Mouse (Mus musculus): ENCODE data around the gene Rhox3c. TPM values are rescaled to one million over a fixed set of nuclear protein-coding genes. Genes with fewer than 3 reads are reported as not detected.
"Not testable (repeated sequence)": the region's sequence is repeated elsewhere in the genome, so short reads cannot be mapped to it uniquely, and the experiment has no call there.

Gene Rhox3c
- polyA plus RNA-seq (2012; rRNA removed) = not detected in 2 replicates

- WGBS = 84% methylated on average over 3 of the region's 4 CpGs
- H3K27me3 ChIP-seq (ENCODE audit: control insufficient read depth, insufficient read depth, low read length); H3K36me3 ChIP-seq (ENCODE audit: control insufficient read depth, insufficient read depth, low read length); H3K4me3 ChIP-seq (ENCODE audit: low read depth, low read length); H3K27ac ChIP-seq (ENCODE audit: insufficient read depth, low read depth, low read length); H3K4me1 ChIP-seq (ENCODE audit: control insufficient read depth, insufficient read depth, insufficient read length, low read length): not testable (repeated sequence)
These were observed at the start of gene Rhox3c for GRCm38 (mm10) chrX:37458285-37458684. Gene Rhox3c, plus strand, starts transcription at chrX:37458585.

GRCm38 (mm10) chrX:37411767-37412166 is 46.6 kb upstream of the Rhox3c start, which contains the start of gene Rhox2b:
Gene Rhox2b, plus strand, starts transcription at chrX:37412067.
- H3K4me3 ChIP-seq (ENCODE audit: low read depth, low read length); H3K4me1 ChIP-seq (ENCODE audit: control insufficient read depth, insufficient read depth, insufficient read length, low read length); H3K36me3 ChIP-seq (ENCODE audit: control insufficient read depth, insufficient read depth, low read length); H3K27ac ChIP-seq (ENCODE audit: insufficient read depth, low read depth, low read length); H3K27me3 ChIP-seq (ENCODE audit: control insufficient read depth, insufficient read depth, low read length): not testable (repeated sequence)
- WGBS = no CpG with 5 or more reads among the region's 9 CpGs

GRCm38 (mm10) chrX:37432194-37432593 is 26.2 kb upstream of the Rhox3c start, which contains the start of gene Rhox4b:
Gene Rhox4b, plus strand, starts transcription at chrX:37432494.
- H3K4me1 ChIP-seq (ENCODE audit: control insufficient read depth, insufficient read depth, insufficient read length, low read length); H3K4me3 ChIP-seq (ENCODE audit: low read depth, low read length); H3K27ac ChIP-seq (ENCODE audit: insufficient read depth, low read depth, low read length); H3K36me3 ChIP-seq (ENCODE audit: control insufficient read depth, insufficient read depth, low read length); H3K27me3 ChIP-seq (ENCODE audit: control insufficient read depth, insufficient read depth, low read length): not testable (repeated sequence)
- WGBS = 81% methylated on average over 15 of the region's 15 CpGs

GRCm38 (mm10) chrX:37453380-37453779 is 5.0 kb upstream of the Rhox3c start, which contains the start of gene Rhox2c:
Gene Rhox2c, plus strand, starts transcription at chrX:37453680.
- H3K4me3 ChIP-seq (ENCODE audit: low read depth, low read length); H3K27ac ChIP-seq (ENCODE audit: insufficient read depth, low read depth, low read length); H3K27me3 ChIP-seq (ENCODE audit: control insufficient read depth, insufficient read depth, low read length); H3K36me3 ChIP-seq (ENCODE audit: control insufficient read depth, insufficient read depth, low read length); H3K4me1 ChIP-seq (ENCODE audit: control insufficient read depth, insufficient read depth, insufficient read length, low read length): not testable (repeated sequence)
- 90% methylated on average over 4 of the region's 10 CpGs for WGBS

GRCm38 (mm10) chrX:37480037-37480436 is 21.7 kb downstream of the Rhox3c start, which contains the start of gene Rhox4c:
Gene Rhox4c, plus strand, starts transcription at chrX:37480337.
- not testable (repeated sequence) for H3K36me3 ChIP-seq (ENCODE audit: control insufficient read depth, insufficient read depth, low read length); H3K27ac ChIP-seq (ENCODE audit: insufficient read depth, low read depth, low read length)

GRCm38 (mm10) chrX:37514059-37514458 is 55.7 kb downstream of the Rhox3c start, which contains the start of gene Rhox4d:
Gene Rhox4d, plus strand, starts transcription at chrX:37514359.
- not testable (repeated sequence) for H3K36me3 ChIP-seq (ENCODE audit: control insufficient read depth, insufficient read depth, low read length); H3K4me3 ChIP-seq (ENCODE audit: low read depth, low read length); H3K27ac ChIP-seq (ENCODE audit: insufficient read depth, low read depth, low read length); H3K4me1 ChIP-seq (ENCODE audit: control insufficient read depth, insufficient read depth, insufficient read length, low read length); H3K27me3 ChIP-seq (ENCODE audit: control insufficient read depth, insufficient read depth, low read length)
- WGBS = 90% methylated on average over 17 of the region's 18 CpGs

More at GRCm38 (mm10) chrX:37480037-37480436, 21.7 kb downstream of the Rhox3c start, which contains the start of gene Rhox4c:
- not testable (repeated sequence) for H3K27me3 ChIP-seq (ENCODE audit: control insufficient read depth, insufficient read depth, low read length); H3K4me1 ChIP-seq (ENCODE audit: control insufficient read depth, insufficient read depth, insufficient read length, low read length); H3K4me3 ChIP-seq (ENCODE audit: low read depth, low read length)
- 91% methylated on average over 14 of the region's 14 CpGs for WGBS

Other genes starting within 250 kb of the Rhox3c start
- gene Gm9, start 247.5 kb upstream of the Rhox3c start, polyA plus RNA-seq (2012; rRNA removed) = not detected in 2 replicates
- gene Rhox1, start 236.3 kb upstream of the Rhox3c start, polyA plus RNA-seq (2012; rRNA removed) = not detected in 2 replicates
- gene Rhox2a, start 213.6 kb upstream of the Rhox3c start, polyA plus RNA-seq (2012; rRNA removed) = not detected in 2 replicates
- not detected in 2 replicates for gene Rhox3a, start 208.7 kb upstream of the Rhox3c start, polyA plus RNA-seq (2012; rRNA removed)
- not detected in 2 replicates for gene Rhox4a, start 193.2 kb upstream of the Rhox3c start, polyA plus RNA-seq (2012; rRNA removed)
- gene Rhox3a2, start 78.6 kb upstream of the Rhox3c start, polyA plus RNA-seq (2012; rRNA removed) = not detected in 2 replicates
- gene Rhox4a2, start 67.7 kb upstream of the Rhox3c start, polyA plus RNA-seq (2012; rRNA removed) = not detected in 2 replicates
- not detected in 2 replicates for gene Rhox2b, start 46.5 kb upstream of the Rhox3c start, polyA plus RNA-seq (2012; rRNA removed)
- not detected in 2 replicates for gene Rhox4b, start 26.1 kb upstream of the Rhox3c start, polyA plus RNA-seq (2012; rRNA removed)
- gene Rhox2c, start 4.9 kb upstream of the Rhox3c start, polyA plus RNA-seq (2012; rRNA removed) = not detected in 2 replicates
- gene Rhox4c, start 21.8 kb downstream of the Rhox3c start, polyA plus RNA-seq (2012; rRNA removed) = not detected in 2 replicates
- gene Rhox2d, start 34.8 kb downstream of the Rhox3c start, polyA plus RNA-seq (2012; rRNA removed) = not detected in 2 replicates
- not detected in 2 replicates for gene Rhox4d, start 55.8 kb downstream of the Rhox3c start, polyA plus RNA-seq (2012; rRNA removed)
- not detected in 2 replicates for gene Rhox2e, start 71.9 kb downstream of the Rhox3c start, polyA plus RNA-seq (2012; rRNA removed)
- not detected in 2 replicates for gene Rhox3e, start 83.4 kb downstream of the Rhox3c start, polyA plus RNA-seq (2012; rRNA removed)
- gene Rhox4e, start 98.8 kb downstream of the Rhox3c start, polyA plus RNA-seq (2012; rRNA removed) = not detected in 2 replicates
- gene Rhox2f, start 112.8 kb downstream of the Rhox3c start, polyA plus RNA-seq (2012; rRNA removed) = not detected in 2 replicates
- gene Rhox3f, start 122.4 kb downstream of the Rhox3c start, polyA plus RNA-seq (2012; rRNA removed) = not detected in 2 replicates
- not detected in 2 replicates for gene Rhox4f, start 149.1 kb downstream of the Rhox3c start, polyA plus RNA-seq (2012; rRNA removed)
- gene Rhox3g, start 170.0 kb downstream of the Rhox3c start, polyA plus RNA-seq (2012; rRNA removed) = not detected in 2 replicates
- not detected in 2 replicates for gene Rhox2g, start 184.9 kb downstream of the Rhox3c start, polyA plus RNA-seq (2012; rRNA removed)
- gene Rhox4g, start 192.7 kb downstream of the Rhox3c start, polyA plus RNA-seq (2012; rRNA removed) = not detected in 2 replicates
- not detected in 2 replicates for gene Rhox3h, start 210.2 kb downstream of the Rhox3c start, polyA plus RNA-seq (2012; rRNA removed)
- not detected in 2 replicates for gene Rhox2h, start 214.7 kb downstream of the Rhox3c start, polyA plus RNA-seq (2012; rRNA removed)